Mouse (Mus musculus) spleen, embryonic (tissue): ENCODE measurements at regions not wholly inside any gene's neighbourhood (a gene's known extent, or its start where the extent isn't known, plus 50 kb on each side); places are given as distances from the start of the nearest gene placed in this dataset.

Experiments
- CTCF ChIA-PET: fragments of 350-600 bp; sonication (Branson Sonifier 250); formaldehyde crosslinking; loops from one replicate; lab custom pipeline; 2022; lab: Charles Lee

DNA sequence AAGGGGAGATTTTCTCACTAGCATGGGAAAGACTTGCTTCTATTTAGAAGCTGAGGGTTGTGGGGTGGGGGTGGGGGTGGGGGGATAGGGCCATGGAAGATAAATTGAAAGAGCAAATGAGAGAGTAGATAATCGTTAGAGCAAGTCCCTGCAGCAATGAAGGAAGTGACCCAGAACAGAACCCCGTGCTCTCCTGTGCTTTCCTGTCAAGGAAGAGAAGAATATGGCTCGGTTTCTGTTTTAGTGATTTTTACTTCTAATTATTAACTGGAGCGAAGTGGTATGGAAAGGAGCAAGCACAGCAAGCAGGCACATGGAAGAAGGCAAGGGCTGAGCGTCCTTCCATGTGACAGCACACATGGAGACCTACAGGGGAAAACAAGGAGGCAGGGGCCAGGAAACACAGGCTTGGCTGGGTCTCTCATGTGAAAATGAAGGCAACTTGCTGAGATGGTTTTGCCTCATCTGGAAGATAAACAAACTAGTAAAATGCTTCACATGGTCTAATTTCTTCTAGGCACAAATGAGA is 711.8 kb downstream of the Gm826 start:
- CTCF ChIA-PET, result no interaction called here

- CTCF ChIA-PET, result no interaction called here
Observed at GRCm38 (mm10) chr2:159625306-159625705, 708.7 kb downstream of the Gm826 start.

DNA sequence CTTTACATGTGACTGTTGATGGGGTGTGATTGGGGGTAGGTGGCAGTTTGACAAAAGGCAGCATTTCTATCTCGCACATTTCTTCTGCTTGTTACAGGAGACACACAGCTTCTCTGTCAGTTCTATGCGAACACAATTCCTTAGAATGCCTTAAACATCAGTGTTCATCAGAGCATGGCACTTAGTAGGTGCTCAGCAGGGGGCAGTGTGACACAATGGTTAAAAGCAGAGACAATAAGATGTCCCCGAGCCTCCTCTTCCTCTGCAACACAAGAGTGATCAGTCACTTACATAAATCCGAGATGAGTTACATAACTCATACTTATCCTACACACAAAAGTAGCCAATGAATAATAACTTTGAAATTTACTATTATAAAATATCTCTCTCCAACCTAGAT is 688.1 kb downstream of the Gm826 start:
- CTCF ChIA-PET, result no interaction called here

DNA sequence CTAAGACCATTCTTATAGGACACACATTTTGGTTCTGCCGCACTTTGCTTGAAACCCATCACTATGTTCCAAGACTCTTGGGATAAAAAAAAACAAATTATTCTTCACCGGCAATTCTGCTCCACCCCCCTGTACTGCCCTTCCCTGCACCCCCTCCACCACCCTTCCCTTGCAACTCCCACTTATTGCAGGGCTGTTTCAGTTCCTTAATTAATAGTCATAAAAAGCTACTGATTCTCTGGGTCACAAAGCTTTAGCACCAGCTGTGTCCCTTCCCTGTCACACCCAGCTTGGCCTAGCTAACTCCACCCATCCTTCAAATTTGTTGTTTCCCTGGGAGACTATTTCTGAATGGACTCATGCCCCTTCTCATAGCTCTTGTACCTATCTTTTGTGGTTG is 687.4 kb downstream of the Gm826 start:
- CTCF ChIA-PET, result no interaction called here

DNA sequence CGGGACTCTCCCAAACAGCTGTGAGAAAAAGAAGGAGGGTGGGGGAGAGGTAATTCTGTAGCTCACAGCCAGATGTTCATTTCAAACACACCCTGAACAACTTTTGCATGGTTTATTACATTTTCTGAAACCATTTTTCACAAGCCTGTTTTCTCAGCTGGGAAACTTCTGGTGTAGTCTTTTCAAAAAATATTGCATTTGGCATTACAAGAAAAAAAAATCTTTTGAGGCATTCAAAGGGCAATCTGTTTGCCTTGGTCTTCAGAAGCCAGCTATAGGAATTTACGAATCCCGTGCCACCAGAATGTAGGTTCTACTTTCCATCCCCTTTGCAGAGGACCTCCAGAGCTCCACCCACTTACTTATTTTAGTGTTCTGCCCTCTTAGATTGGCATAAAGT is 681.7 kb downstream of the Gm826 start:
- CTCF ChIA-PET, result no interaction called here

- CTCF ChIA-PET, result no interaction called here
Observed at GRCm38 (mm10) chr2:159676845-159677244, 657.1 kb downstream of the Gm826 start.

GRCm38 (mm10) chr2:159680641-159681040 is 653.3 kb downstream of the Gm826 start:
- CTCF ChIA-PET, result no interaction called here

GRCm38 (mm10) chr2:159703100-159703499 is 630.9 kb downstream of the Gm826 start:
- CTCF ChIA-PET, result no interaction called here

DNA sequence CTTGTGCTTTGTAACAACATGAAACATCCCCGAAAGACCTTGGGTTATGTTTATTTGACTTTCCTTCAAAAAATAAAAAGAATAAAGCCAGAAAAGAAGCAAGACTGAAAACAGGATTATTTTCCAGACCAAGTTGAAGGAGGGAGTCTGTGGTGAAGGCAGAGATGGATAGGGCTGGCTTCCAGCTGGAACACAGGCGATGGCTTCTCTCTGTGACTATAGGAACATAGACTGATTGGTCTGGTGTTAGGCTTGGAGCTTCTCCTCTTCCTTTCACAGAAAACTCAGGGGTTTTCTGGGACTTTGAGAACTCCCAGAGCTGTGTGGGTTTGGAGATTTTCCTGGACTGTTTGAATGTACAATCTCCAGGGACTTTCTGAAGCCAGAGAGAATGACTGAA is 625.8 kb downstream of the Gm826 start:
- CTCF ChIA-PET, result no interaction called here

DNA sequence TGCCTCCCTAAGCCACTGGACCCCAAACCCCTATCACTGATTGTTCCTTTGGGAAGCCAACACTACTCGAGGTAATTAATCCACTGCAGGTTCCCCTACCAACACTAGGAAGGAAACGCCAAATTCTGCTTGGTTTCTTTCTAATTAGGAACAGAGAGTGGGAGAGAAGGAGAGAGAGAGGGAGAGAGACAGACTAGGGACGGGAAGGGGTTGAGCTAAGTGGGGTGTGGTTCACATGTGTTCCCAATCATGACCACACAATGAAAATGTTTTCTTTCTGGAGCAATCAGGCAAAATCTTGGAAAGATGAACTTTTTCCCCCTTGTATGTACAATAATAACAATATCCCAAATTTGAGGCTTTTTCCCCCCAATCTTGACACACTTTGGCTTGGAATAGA is 619.3 kb downstream of the Gm826 start:
- CTCF ChIA-PET, result no interaction called here

DNA sequence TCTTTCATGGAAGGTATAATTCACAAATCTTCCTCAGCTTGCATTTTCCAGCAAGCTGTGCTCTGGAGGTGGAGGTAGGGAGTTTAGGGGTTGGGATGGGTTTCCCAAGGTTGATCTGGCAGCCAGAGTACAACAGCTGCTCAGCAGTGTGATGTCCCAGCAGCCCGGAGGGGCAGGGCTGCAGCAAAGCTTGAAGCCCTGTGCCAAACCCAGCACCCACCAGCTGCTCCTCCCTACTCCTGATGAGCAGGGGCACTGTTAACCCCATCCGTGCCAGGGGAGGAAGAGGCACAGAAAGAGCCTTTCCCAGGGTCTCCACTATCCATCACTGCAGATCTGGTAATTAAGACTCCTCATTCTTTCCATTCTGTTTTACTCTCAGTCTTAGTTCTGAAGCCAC is 615.2 kb downstream of the Gm826 start:
- CTCF ChIA-PET, result no interaction called here

DNA sequence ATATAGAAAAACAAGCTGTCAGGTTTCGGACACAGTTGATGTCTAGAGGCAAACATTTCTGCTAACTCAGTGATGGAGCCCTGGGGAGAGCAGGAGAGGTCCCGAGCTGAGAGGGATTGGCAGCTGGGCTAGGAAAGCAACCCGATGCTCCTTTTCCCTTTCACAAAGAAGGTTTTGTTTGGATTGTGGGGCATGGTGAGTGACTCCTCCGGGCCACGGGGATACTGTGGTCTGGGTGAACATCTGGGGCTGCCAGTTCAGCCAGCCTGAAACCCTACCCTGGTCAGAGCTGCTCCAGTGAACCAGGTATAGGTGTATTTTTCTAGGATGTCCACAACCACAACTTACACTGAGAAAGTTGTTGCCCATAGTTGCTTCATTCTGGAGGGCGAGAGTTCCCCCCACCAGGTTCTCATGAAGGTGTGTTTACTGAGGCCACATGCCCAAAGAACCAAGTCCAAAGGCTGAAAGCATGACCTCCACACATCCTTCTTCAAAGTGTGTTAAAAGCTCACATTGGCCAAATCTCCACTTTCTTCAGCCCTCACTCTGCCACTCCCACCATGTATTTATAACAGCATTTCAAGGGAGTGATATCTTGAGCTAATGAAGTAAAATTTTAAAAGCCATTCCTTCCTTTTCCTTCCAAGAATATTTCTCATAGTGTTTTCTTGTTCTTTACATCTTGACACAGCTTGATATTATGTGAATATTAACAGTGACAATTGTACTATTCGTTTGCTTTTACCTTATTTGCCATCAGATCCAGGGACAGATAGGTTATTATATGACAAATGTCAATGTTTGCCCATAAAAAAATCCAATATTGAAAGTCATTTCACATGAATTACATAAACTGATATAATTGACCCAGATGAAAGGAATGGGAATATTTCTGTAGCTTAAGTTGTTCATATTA is 608.5 kb downstream of the Gm826 start:
- CTCF ChIA-PET, result no interaction called here

GRCm38 (mm10) chr2:159729301-159729700 is 604.7 kb downstream of the Gm826 start:
- CTCF ChIA-PET, result no interaction called here

DNA sequence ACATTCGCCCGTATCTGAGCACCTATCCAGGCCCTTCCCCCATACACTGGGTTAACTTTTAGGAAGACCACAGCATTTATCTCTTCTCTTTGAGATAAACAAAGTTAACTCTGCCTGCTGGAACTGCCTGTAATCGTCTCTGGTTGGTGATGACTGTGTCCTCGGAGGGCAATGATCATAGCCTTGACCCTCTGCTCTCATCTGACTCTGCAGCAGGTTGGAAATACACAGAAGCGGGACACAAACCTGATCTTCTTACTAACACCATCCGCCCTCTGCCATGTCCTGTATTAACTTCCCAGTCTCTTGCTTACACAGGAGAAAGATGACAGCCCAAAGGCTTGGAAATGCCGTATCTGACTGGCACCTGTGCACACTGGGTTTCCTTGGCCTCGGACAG is 603.7 kb downstream of the Gm826 start:
- CTCF ChIA-PET, result no interaction called here

GRCm38 (mm10) chr2:159731305-159731704 is 602.7 kb downstream of the Gm826 start:
- CTCF ChIA-PET, result no interaction called here

DNA sequence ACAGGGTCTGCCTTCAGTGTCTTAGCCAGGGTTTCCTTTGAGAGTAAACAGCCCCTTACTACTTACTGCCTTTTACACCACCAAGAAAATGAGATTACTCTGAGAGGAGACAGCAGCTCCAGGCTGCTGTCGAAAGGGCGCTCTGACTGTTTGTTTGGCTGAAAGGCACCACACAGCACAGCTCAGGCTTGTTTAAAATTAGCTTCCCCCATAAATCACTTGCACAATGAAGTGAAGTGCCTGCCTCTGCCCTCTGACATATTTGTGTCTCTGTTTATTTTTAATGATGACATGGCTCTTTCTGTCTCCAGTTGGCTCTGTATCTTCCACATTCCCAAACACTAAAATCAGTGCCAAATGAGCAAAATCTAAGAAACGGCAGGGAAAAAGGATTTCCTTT is 601.5 kb downstream of the Gm826 start:
- CTCF ChIA-PET, result no interaction called here

DNA sequence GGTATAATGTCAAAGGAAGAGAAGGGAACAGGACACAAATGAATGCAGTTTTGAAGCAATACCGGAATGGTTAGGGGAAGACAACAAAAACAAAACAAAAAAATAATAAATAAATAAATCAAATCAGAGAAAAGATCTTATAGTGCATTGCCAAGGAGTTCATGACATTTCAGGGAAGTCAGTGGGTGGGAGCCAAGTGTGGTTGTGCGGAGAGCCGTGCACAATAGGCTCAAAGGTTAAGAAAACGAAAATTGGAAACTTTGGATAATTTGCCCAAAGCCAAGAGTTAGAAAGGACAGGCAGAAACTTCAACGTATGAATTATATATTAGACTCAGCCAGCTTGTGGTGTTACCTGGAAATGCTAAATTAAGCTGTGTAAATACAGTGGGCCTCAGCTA is 599.4 kb downstream of the Gm826 start:
- CTCF ChIA-PET, result no interaction called here

DNA sequence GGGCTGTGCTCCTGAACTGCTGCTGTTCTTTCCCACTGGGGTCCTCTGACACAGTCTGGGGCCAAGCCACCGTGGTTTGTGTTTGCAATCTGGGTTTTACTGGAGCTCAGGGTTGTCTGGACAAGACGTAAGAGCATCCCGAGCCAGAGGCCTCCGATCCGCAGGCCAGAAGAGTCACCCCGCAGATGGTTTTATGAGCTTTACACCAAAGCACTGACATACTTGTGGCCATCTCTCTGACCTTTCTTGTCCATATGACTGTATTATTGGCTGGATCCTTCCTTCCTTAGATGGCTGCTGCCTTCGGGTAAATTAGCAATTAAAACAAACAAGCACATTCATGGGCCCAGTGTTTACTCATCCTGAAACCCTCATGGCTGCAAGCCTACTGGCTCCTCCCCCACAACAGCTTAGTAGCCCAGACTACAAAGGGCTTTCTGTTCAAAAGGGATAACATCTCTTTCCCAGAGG is 578.4 kb downstream of the Gm826 start:
- CTCF ChIA-PET, result no interaction called here

DNA sequence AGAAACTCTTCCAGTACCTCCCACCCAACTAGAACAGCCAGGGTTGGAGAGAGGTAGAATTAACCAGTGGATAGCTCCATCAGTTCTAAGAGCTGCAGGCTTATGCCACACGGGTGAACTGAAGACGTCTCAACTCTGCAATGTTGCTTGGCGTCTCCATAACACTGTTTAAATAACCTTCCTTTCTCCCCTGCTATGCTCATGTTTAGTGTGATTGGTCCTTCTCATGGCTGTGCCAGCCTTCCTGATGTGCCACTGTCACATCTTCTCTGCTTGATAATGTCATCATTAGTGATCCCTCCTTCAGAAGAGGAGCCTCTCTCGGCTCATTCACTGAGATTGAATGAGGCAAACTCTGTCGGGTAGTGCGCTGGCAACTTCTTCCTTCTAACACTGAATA is 573.2 kb downstream of the Gm826 start:
- CTCF ChIA-PET, result no interaction called here

- CTCF ChIA-PET, result no interaction called here
Observed at GRCm38 (mm10) chr2:159763115-159763514, 570.8 kb downstream of the Gm826 start.
